Comparison of ENCODE assay signal across 1 mouse cellular context in the genomic region with DNA sequence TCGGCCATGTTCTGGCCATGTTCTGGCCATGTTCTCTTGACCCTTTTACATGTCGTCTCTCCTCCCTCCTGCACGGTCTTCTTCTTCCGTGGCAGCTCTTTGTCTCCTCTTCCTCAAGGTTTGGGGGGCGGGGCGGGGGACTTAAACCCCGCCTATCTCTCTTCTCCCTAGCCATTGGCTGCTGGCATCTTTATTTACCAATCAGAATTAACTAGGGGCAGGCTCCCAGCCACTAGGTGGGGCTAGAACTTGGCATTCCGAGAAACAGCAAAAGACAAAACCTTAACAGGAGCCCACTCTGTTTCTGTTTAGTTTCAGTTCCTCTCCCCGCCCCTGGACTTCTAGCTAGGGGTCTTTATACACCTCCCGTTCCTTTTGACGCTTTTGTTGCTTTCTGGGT.
TF ChIP-seq lines count a peak whose summit lies in the region.

No protein-coding gene starts in this region.

TF ChIP-seq in CH12.LX, 34 proteins besides CTCF, POLR2A, EP300 and RAD21 (continued from another document):
- TF ChIP-seq PAX5 (IDR thresholded peaks at IDR 0.05; ENCODE audit: low read length) (no peak), NRF1 (IDR thresholded peaks at IDR 0.05; ENCODE audit: low read depth, low read length) (no peak), GABPA (IDR thresholded peaks at IDR 0.05; ENCODE audit: insufficient replicate concordance, low read depth, low read length) (no peak), USF2 (conservative IDR thresholded peaks at IDR 0.05; ENCODE audit: low read depth, low read length) (no peak), TCF12 (IDR thresholded peaks at IDR 0.05; ENCODE audit: low read depth, low read length) (peak; percentile 65; the same call in 1 of the 2 replicates), MAZ (IDR thresholded peaks at IDR 0.05; ENCODE audit: low read depth, low read length) (0 out of 2 replicates have a peak, but pooled peaks have one; percentile 9), HCFC1 (IDR thresholded peaks at IDR 0.05; ENCODE audit: low read depth, low read length) (no peak), BHLHE40 (IDR thresholded peaks at IDR 0.05; ENCODE audit: low read depth, low read length) (no peak), SIN3A (IDR thresholded peaks at IDR 0.05; ENCODE audit: low read length) (no peak), MAX (IDR thresholded peaks at IDR 0.05; ENCODE audit: low read length) (no peak; the same call in 1 of the 2 replicates), JUND (conservative IDR thresholded peaks at IDR 0.05; ENCODE audit: low read depth, low read length) (no peak), CHD1 (IDR thresholded peaks at IDR 0.05; ENCODE audit: low read depth, low read length) (no peak), RCOR1 (conservative IDR thresholded peaks at IDR 0.05; ENCODE audit: low read depth, low read length) (no peak), MAFK (IDR thresholded peaks at IDR 0.05; ENCODE audit: insufficient replicate concordance, low read length) (no peak), MXI1 (IDR thresholded peaks at IDR 0.05; ENCODE audit: low read depth, low read length) (no peak), UBTF (IDR thresholded peaks at IDR 0.05; ENCODE audit: low read depth, low read length) (no peak), MYC (IDR thresholded peaks at IDR 0.05; ENCODE audit: low read depth, low read length) (no peak), JUN (IDR thresholded peaks at IDR 0.05; ENCODE audit: insufficient read depth, low read depth, low read length) (no peak), ZMIZ1 (IDR thresholded peaks at IDR 0.05; ENCODE audit: low read depth, low read length) (no peak), TBP (conservative IDR thresholded peaks at IDR 0.05; ENCODE audit: low read depth, low read length) (peak; percentile 40; the same call in 1 of the 2 replicates), ETS1 (conservative IDR thresholded peaks at IDR 0.05; ENCODE audit: low read depth, low read length) (no peak), KAT2A (IDR thresholded peaks at IDR 0.05; ENCODE audit: insufficient replicate concordance, low read length) (no peak), USF1 (IDR thresholded peaks at IDR 0.05; ENCODE audit: low read depth, low read length) (no peak), ZKSCAN1 (IDR thresholded peaks at IDR 0.05; ENCODE audit: borderline replicate concordance, low read depth, low read length) (no peak), E2F4 (IDR thresholded peaks at IDR 0.05; ENCODE audit: insufficient replicate concordance, low read depth, low read length) (no peak), MEF2A (IDR thresholded peaks at IDR 0.05; ENCODE audit: borderline replicate concordance, low read depth, low read length) (no peak), ELF1 (IDR thresholded peaks at IDR 0.05; ENCODE audit: low read depth, low read length) (peak; percentile 62; the same call in 1 of the 2 replicates), ZNF384 (IDR thresholded peaks at IDR 0.05; ENCODE audit: low read depth, low read length) (no peak), ZC3H11A (IDR thresholded peaks at IDR 0.05; ENCODE audit: low read depth, low read length) (no peak), CHD2 (IDR thresholded peaks at IDR 0.05; ENCODE audit: low read length) (peak; percentile 70; the same call in 1 of the 2 replicates), SMC3 (IDR thresholded peaks at IDR 0.05; ENCODE audit: low read depth, low read length) (0 out of 2 replicates have a peak, but pooled peaks have one; percentile 4), NELFE (IDR thresholded peaks at IDR 0.05; ENCODE audit: low read depth, low read length) (0 out of 2 replicates have a peak, but pooled peaks have one; percentile 34), IRF4 (IDR thresholded peaks at IDR 0.05; ENCODE audit: low read depth, low read length) (peak; percentile 97)
